Mouse (Mus musculus) small intestine, adult 2 months (tissue): ENCODE data around the gene Kdm4c.

Source experiments
- CTCF ChIP-seq: fragments of 200-500 bp; IDR thresholded peaks from 2 replicates; pipeline ENCODE4 v1.5.1; 2012; ENCODE audit warnings: low read depth, mild to moderate bottlenecking, control low read depth, inconsistent platforms, low read length, moderate library complexity, mixed read lengths; ENCODE audit not compliant: insufficient replicate concordance, insufficient read length; ENCODE audit errors: extremely low read depth
- POLR2A ChIP-seq: fragments of 200-500 bp; IDR thresholded peaks from 2 replicates; pipeline ENCODE4 v1.6.1; 2012; ENCODE audit warnings: low read depth, mild to moderate bottlenecking, control low read depth, inconsistent platforms, low read length, moderate library complexity

DNA sequence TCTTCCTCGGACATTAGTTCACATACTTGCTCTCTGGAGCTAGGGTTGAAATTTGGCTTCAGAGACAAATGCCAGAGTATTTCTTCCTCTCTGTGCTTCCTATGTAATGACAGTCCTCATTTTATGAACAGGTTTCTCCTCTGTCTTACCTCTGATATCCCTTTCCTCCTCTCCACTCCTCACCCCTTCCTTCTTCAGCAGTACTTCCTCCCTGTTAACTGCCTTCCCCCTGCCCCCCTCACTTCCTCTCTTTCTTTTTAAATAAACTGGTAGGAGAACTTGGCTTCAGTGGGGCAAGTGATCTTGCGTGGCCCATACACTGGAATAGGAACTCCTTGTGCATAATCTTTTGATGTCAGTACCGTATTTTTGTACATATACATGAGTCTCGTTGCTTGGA is 115.2 kb downstream of the Kdm4c start:
- TF ChIP-seq CTCF (no peak), POLR2A (no peak)
